Mouse (Mus musculus) forebrain, postnatal 0 days (tissue): ENCODE measurements around the gene Rab3d. TPM values are rescaled to one million over a fixed set of nuclear protein-coding genes. Genes with fewer than 3 reads are reported as not detected.
A peak's percentile ranks its signal among the peaks of the same experiment; 100 is the strongest.

ENCODE experiments used
- ATAC-seq: fragments of 200-750 bp; cut with Nextera tagmentation; 2 replicates; pipeline ENCODE4 v1.8.0; 2017; ENCODE audit warnings: mild to moderate bottlenecking, moderate library complexity
- DNase-seq: peaks from one replicate; pipeline ENCODE4 v3.0.0-alpha.2; 2015
- H3K27ac ChIP-seq: fragments of 300-500 bp; sonication (generic); 2 replicates; pipeline ENCODE4 v1.5.1; 2014; ENCODE audit warnings: low read depth, mild to moderate bottlenecking, antibody characterized with exemption, low read length, moderate library complexity, mixed read lengths
- H3K27me3 ChIP-seq: fragments of 300-500 bp; sonication (generic); 2 replicates; pipeline ENCODE4 v1.6.1; 2014; ENCODE audit warnings: mild to moderate bottlenecking, low read length, mixed read lengths; ENCODE audit not compliant: insufficient read depth
- H3K36me3 ChIP-seq: fragments of 300-500 bp; sonication (generic); 2 replicates; pipeline ENCODE4 v1.6.1; 2014; ENCODE audit warnings: mild to moderate bottlenecking, moderate library complexity; ENCODE audit not compliant: insufficient read depth
- H3K4me1 ChIP-seq: fragments of 300-500 bp; sonication (generic); 2 replicates; pipeline ENCODE4 v1.6.1; 2014; ENCODE audit warnings: antibody characterized with exemption; ENCODE audit not compliant: insufficient read depth
- H3K4me2 ChIP-seq: fragments of 300-500 bp; sonication (generic); 2 replicates; pipeline ENCODE4 v1.6.1; 2014; ENCODE audit warnings: low read depth, mild to moderate bottlenecking, moderate library complexity
- H3K4me3 ChIP-seq: fragments of 300-500 bp; sonication (generic); 2 replicates; pipeline ENCODE4 v1.5.1; 2014; ENCODE audit warnings: low read depth, low read length, mixed read lengths
- H3K9ac ChIP-seq: fragments of 300-500 bp; sonication (generic); 2 replicates; pipeline ENCODE4 v1.6.1; 2014; ENCODE audit warnings: mild to moderate bottlenecking
- H3K9me3 ChIP-seq: fragments of 300-500 bp; sonication (generic); 2 replicates; pipeline ENCODE4 v1.6.1; 2016; ENCODE audit warnings: low read length
- CTCF ChIP-seq: sonication (generic); IDR thresholded peaks from 2 replicates; pipeline ENCODE4 v1.5.1; 2016; ENCODE audit warnings: antibody characterized with exemption, control low read depth, low read depth
- WGBS: fragments of 180-500 bp; shearing (Covaris S2); extraction: QIAGEN DNeasy Blood & Tissue Kit; methylation state at CpG from one replicate; pipeline ENCODE4 v1.1.7; 2014; 5-methylcytosine and 5-hydroxymethylcytosine counted together
- polyA plus RNA-seq: library from polyadenylated mRNA; unstranded; fragments of >200 nt; fragmentation: Nextera tagmentation; extraction: Ambion mirVana; gene quantifications from 2 replicates; pipeline ENCODE4 v1.2.1, GENCODE M21; 2015
- total RNA-seq: library from RNA; depleted of rRNA; stranded (reverse); fragments of >200 nt; gene quantifications from 2 replicates; pipeline ENCODE4 v1.2.3, GENCODE M21; 2014; rRNA removed

Gene Rab3d
- total RNA-seq (23.7 and 26.7 TPM in 2 replicates), polyA plus RNA-seq (23.0 and 28.7 TPM in 2 replicates)

- H3K4me1 ChIP-seq, result peaks cover 4% of the 10 kb centered on the region; the same call in 1 of the 2 replicates
- H3K4me3 ChIP-seq, result peak within 1 kb of the TSS; percentile 68
- H3K4me2 ChIP-seq, result peak within 1 kb of the TSS; percentile 69
- ATAC-seq (peak; percentile 87), DNase-seq (peak; percentile 94)
- H3K9ac ChIP-seq, result peak within 1 kb of the TSS; percentile 60
- H3K27ac ChIP-seq, result peak within 1 kb of the TSS; percentile 92
- no peaks in the 10 kb centered on the region for H3K27me3 ChIP-seq
- H3K36me3 ChIP-seq, result peaks cover 17% of the 10 kb centered on the region
- H3K9me3 ChIP-seq, result no peaks in the 10 kb centered on the region
- TF ChIP-seq CTCF, result no peak
- WGBS, result 2% methylated on average over 36 of the region's 36 CpGs
Measured at GRCm38 (mm10) chr9:21918035-21918592, at the start of gene Rab3d. TSS of gene Rab3d (minus strand) at chr9:21918192.

- 0 out of 2 replicates have a peak, but pooled peaks have one; percentile 5 for ATAC-seq
- 31% methylated on average over 8 of the region's 8 CpGs for WGBS
- peaks cover 25% of the 10 kb centered on the region for H3K27me3 ChIP-seq
- peak within 1 kb of the TSS; percentile 22; the same call in 1 of the 2 replicates for H3K9ac ChIP-seq
- H3K36me3 ChIP-seq, result no peaks in the 10 kb centered on the region; the same call in 1 of the 2 replicates
- no peak for TF ChIP-seq CTCF
- peak within 1 kb of the TSS; percentile 38 for H3K4me3 ChIP-seq
- no peaks in the 10 kb centered on the region for H3K9me3 ChIP-seq
- DNase-seq, result no peak
- H3K4me1 ChIP-seq, result 0 out of 2 replicates have a peak, but pooled peaks cover 4% of the 10 kb centered on the region
- H3K27ac ChIP-seq, result no peak within 1 kb of the TSS
- peak within 1 kb of the TSS; percentile 72 for H3K4me2 ChIP-seq
Measured at GRCm38 (mm10) chr9:21963417-21963816, 45.4 kb upstream of the Rab3d start, which contains the start of gene Epor. TSS of gene Epor (minus strand) at chr9:21963506.

GRCm38 (mm10) chr9:21962416-21963059 is 44.5 kb upstream of the Rab3d start:
- H3K4me1 ChIP-seq, result 0 out of 2 replicates have a peak, but pooled peaks cover 4% of the 10 kb centered on the region
- H3K9ac ChIP-seq, result peak overlapping the region; percentile 22; the same call in 1 of the 2 replicates
- peak; percentile 62 for DNase-seq
- H3K36me3 ChIP-seq, result no peaks in the 10 kb centered on the region; the same call in 1 of the 2 replicates
- H3K27ac ChIP-seq, result no peak overlapping the region
- peak; percentile 41 for TF ChIP-seq CTCF
- no peaks in the 10 kb centered on the region for H3K9me3 ChIP-seq
- peak overlapping the region; percentile 72 for H3K4me2 ChIP-seq
- 4% methylated on average over 34 of the region's 34 CpGs for WGBS
- peak; percentile 86 for ATAC-seq
- peak overlapping the region; percentile 38 for H3K4me3 ChIP-seq
- peaks cover 25% of the 10 kb centered on the region for H3K27me3 ChIP-seq

- no peak overlapping the region for H3K27ac ChIP-seq
- no peaks in the 10 kb centered on the region; the same call in 1 of the 2 replicates for H3K36me3 ChIP-seq
- H3K9me3 ChIP-seq, result no peaks in the 10 kb centered on the region
- peak overlapping the region; percentile 72 for H3K4me2 ChIP-seq
- H3K4me3 ChIP-seq, result peak overlapping the region; percentile 38
- TF ChIP-seq CTCF, result no peak
- H3K9ac ChIP-seq, result peak overlapping the region; percentile 22
- H3K27me3 ChIP-seq, result peaks cover 25% of the 10 kb centered on the region
- 0 out of 2 replicates have a peak, but pooled peaks cover 4% of the 10 kb centered on the region for H3K4me1 ChIP-seq
- WGBS, result under 1% methylated on average over 15 of the region's 15 CpGs
- ATAC-seq (peak; percentile 35; the same call in 1 of the 2 replicates), DNase-seq (no peak)
Measured at GRCm38 (mm10) chr9:21962010-21962409, 44.0 kb upstream of the Rab3d start.

GRCm38 (mm10) chr9:21961366-21961980 is 43.5 kb upstream of the Rab3d start:
- Histone ChIP-seq H3K4me1 (peaks cover 5% of the 10 kb centered on the region; the same call in 1 of the 2 replicates), H3K4me2 (peak overlapping the region; percentile 72), H3K27ac (no peak overlapping the region), H3K36me3 (no peaks in the 10 kb centered on the region; the same call in 1 of the 2 replicates), H3K9me3 (no peaks in the 10 kb centered on the region), H3K27me3 (peaks cover 25% of the 10 kb centered on the region), H3K9ac (no peak overlapping the region), H3K4me3 (peak overlapping the region; percentile 38)
- DNase-seq (no peak), ATAC-seq (no peak)
- no peak for TF ChIP-seq CTCF
- 1% methylated on average over 35 of the region's 35 CpGs for WGBS

GRCm38 (mm10) chr9:21960558-21961208 is 42.7 kb upstream of the Rab3d start:
- no peak overlapping the region for H3K4me2 ChIP-seq
- WGBS, result 14% methylated on average over 26 of the region's 26 CpGs
- H3K27ac ChIP-seq, result no peak overlapping the region
- no peak overlapping the region for H3K9ac ChIP-seq
- H3K27me3 ChIP-seq, result peaks cover 25% of the 10 kb centered on the region
- TF ChIP-seq CTCF, result no peak
- H3K4me1 ChIP-seq, result peaks cover 8% of the 10 kb centered on the region; the same call in 1 of the 2 replicates
- DNase-seq (no peak), ATAC-seq (no peak)
- no peaks in the 10 kb centered on the region for H3K9me3 ChIP-seq
- H3K36me3 ChIP-seq, result no peaks in the 10 kb centered on the region; the same call in 1 of the 2 replicates
- H3K4me3 ChIP-seq, result no peak overlapping the region
